Mouse (Mus musculus) brain, embryonic 18.5 days (tissue): ENCODE measurements at regions not wholly inside any gene's neighbourhood (a gene's known extent, or its start where the extent isn't known, plus 50 kb on each side); places are given as distances from the start of the nearest gene placed in this dataset.

Source experiments
- DNase-seq: peaks from one replicate; pipeline ENCODE4 v3.0.0-alpha.2; 2012; ENCODE audit warnings: low read depth, low spot score

- no peak for DNase-seq
Measured at GRCm38 (mm10) chr14:71231223-71231815, 631.7 kb upstream of the Fam160b2 start.

GRCm38 (mm10) chr14:71230484-71231188 is 631.0 kb upstream of the Fam160b2 start:
- no peak for DNase-seq

GRCm38 (mm10) chr14:71229955-71230354 is 630.3 kb upstream of the Fam160b2 start:
- no peak for DNase-seq

GRCm38 (mm10) chr14:71228894-71229446 is 629.3 kb upstream of the Fam160b2 start:
- DNase-seq: no peak

GRCm38 (mm10) chr14:71217041-71217440 is 617.4 kb upstream of the Fam160b2 start:
- no peak for DNase-seq

- no peak for DNase-seq
Measured at GRCm38 (mm10) chr14:71211359-71211978, 611.8 kb upstream of the Fam160b2 start.

- DNase-seq: no peak
Measured at GRCm38 (mm10) chr14:71203459-71203858, 603.8 kb upstream of the Fam160b2 start.

GRCm38 (mm10) chr14:71200917-71201316 is 601.3 kb upstream of the Fam160b2 start:
- DNase-seq: no peak

GRCm38 (mm10) chr14:71199178-71199879 is 599.7 kb upstream of the Fam160b2 start:
- DNase-seq: no peak

GRCm38 (mm10) chr14:71194219-71194618 is 594.6 kb upstream of the Fam160b2 start:
- DNase-seq: no peak

- DNase-seq: no peak
Measured at GRCm38 (mm10) chr14:71192486-71192885, 592.9 kb upstream of the Fam160b2 start.

- DNase-seq: no peak
Measured at GRCm38 (mm10) chr14:71189360-71189759, 589.7 kb upstream of the Fam160b2 start.

- no peak for DNase-seq
Measured at GRCm38 (mm10) chr14:71177341-71177740, 577.7 kb upstream of the Fam160b2 start.

GRCm38 (mm10) chr14:71174175-71174574 is 574.5 kb upstream of the Fam160b2 start:
- no peak for DNase-seq

- DNase-seq: no peak
Measured at GRCm38 (mm10) chr14:71159556-71159955, 559.9 kb upstream of the Fam160b2 start.

- DNase-seq: no peak
Measured at GRCm38 (mm10) chr14:71142465-71142864, 542.8 kb upstream of the Fam160b2 start.

GRCm38 (mm10) chr14:71129771-71130211 is 530.2 kb upstream of the Fam160b2 start:
- no peak for DNase-seq

- DNase-seq: no peak
Measured at GRCm38 (mm10) chr14:71128495-71128894, 528.9 kb upstream of the Fam160b2 start.

- no peak for DNase-seq
Measured at GRCm38 (mm10) chr14:71118681-71119080, 519.0 kb upstream of the Fam160b2 start.

GRCm38 (mm10) chr14:71115798-71116432 is 516.3 kb upstream of the Fam160b2 start:
- no peak for DNase-seq

GRCm38 (mm10) chr14:71115095-71115797 is 515.6 kb upstream of the Fam160b2 start:
- DNase-seq: no peak
